Mouse (Mus musculus) urinary bladder, postnatal 4 days (tissue): Measurements from ENCODE around the gene Fmo3.

Source experiments
- DNase-seq, 2 experiments: peaks; one replicate each; pipeline ENCODE4 v3.0.0; 2021 to 2022; ENCODE audit warnings: low spot score in 2 of 2

The Fmo3 gene

GRCm38 (mm10) chr1:162984428-162984827 lies at the start of gene Fmo3:
Gene Fmo3, minus strand, starts transcription at chr1:162984528.
- DNase-seq, result no peak

GRCm38 (mm10) chr1:163023075-163023474 lies 38.7 kb upstream of the Fmo3 start:
- DNase-seq, result no peak

- DNase-seq, result no peak
These were observed 24.9 kb upstream of the Fmo3 start for GRCm38 (mm10) chr1:163009220-163009619.

GRCm38 (mm10) chr1:163003496-163003895 lies 19.2 kb upstream of the Fmo3 start:
- no peak for DNase-seq

GRCm38 (mm10) chr1:163001271-163001829 lies 17.0 kb upstream of the Fmo3 start:
- DNase-seq, result peak in 1 of 2 experiments; percentile 29

- DNase-seq, result no peak
These were observed 3.2 kb upstream of the Fmo3 start for GRCm38 (mm10) chr1:162987546-162987945.

GRCm38 (mm10) chr1:162986777-162987176 lies 2.4 kb upstream of the Fmo3 start:
- DNase-seq, result no peak

GRCm38 (mm10) chr1:162986121-162986748 lies 1.9 kb upstream of the Fmo3 start:
- no peak for DNase-seq

- DNase-seq, result no peak
These were observed 20.8 kb downstream of the Fmo3 start for GRCm38 (mm10) chr1:162963556-162963955.

GRCm38 (mm10) chr1:162957422-162957821 lies 26.9 kb downstream of the Fmo3 start:
- no peak for DNase-seq

GRCm38 (mm10) chr1:162953079-162953478 lies 31.2 kb downstream of the Fmo3 start:
- no peak for DNase-seq

GRCm38 (mm10) chr1:162949763-162950162 lies 34.6 kb downstream of the Fmo3 start:
- no peak for DNase-seq

- DNase-seq, result no peak
These were observed 36.4 kb downstream of the Fmo3 start for GRCm38 (mm10) chr1:162947934-162948333.

- no peak for DNase-seq
These were observed 37.3 kb downstream of the Fmo3 start for GRCm38 (mm10) chr1:162946837-162947558.

GRCm38 (mm10) chr1:162943700-162944099 lies 40.6 kb downstream of the Fmo3 start:
- no peak for DNase-seq

GRCm38 (mm10) chr1:162938696-162939351 lies 45.5 kb downstream of the Fmo3 start:
- DNase-seq, result peak in 1 of 2 experiments; percentile 57

GRCm38 (mm10) chr1:162937970-162938695 lies 46.2 kb downstream of the Fmo3 start:
- DNase-seq, result no peak

- DNase-seq, result no peak
These were observed 46.9 kb downstream of the Fmo3 start, which contains the start of gene Fmo6 for GRCm38 (mm10) chr1:162937415-162937814. Gene Fmo6, minus strand, starts transcription at chr1:162937515.

GRCm38 (mm10) chr1:162934374-162935012 lies 49.8 kb downstream of the Fmo3 start:
- DNase-seq, result no peak

GRCm38 (mm10) chr1:162932386-162932785 lies 51.9 kb downstream of the Fmo3 start:
- DNase-seq, result no peak

GRCm38 (mm10) chr1:162931880-162932279 lies 52.4 kb downstream of the Fmo3 start:
- no peak for DNase-seq
